Mouse (Mus musculus) neural tube, embryonic 15.5 days (tissue): ENCODE measurements around the gene Palmd. TPM values are rescaled to one million over a fixed set of nuclear protein-coding genes. Genes with fewer than 3 reads are reported as not detected.

Experiments
- ATAC-seq: fragments of 200-750 bp; cut with Nextera tagmentation; 2 replicates; pipeline ENCODE4 v1.8.0; 2017; ENCODE audit warnings: mild to moderate bottlenecking, moderate TSS enrichment, moderate library complexity; ENCODE audit not compliant: low FRiP score
- H3K27ac ChIP-seq: fragments of 300-500 bp; sonication (generic); replicated peaks from 2 replicates; pipeline ENCODE4 v1.5.1; 2015; ENCODE audit warnings: mild to moderate bottlenecking, inconsistent platforms
- H3K27me3 ChIP-seq: fragments of 300-500 bp; sonication (generic); replicated peaks from 2 replicates; pipeline ENCODE4 v1.6.1; 2015; ENCODE audit warnings: inconsistent platforms
- H3K36me3 ChIP-seq: fragments of 300-500 bp; sonication (generic); 2 replicates; pipeline ENCODE4 v1.6.1; 2015; ENCODE audit warnings: inconsistent platforms
- H3K4me1 ChIP-seq: fragments of 300-500 bp; sonication (generic); 2 replicates; pipeline ENCODE4 v1.6.1; 2015; ENCODE audit warnings: inconsistent platforms
- H3K4me2 ChIP-seq: fragments of 300-500 bp; sonication (generic); 2 replicates; pipeline ENCODE4 v1.6.1; 2015; ENCODE audit warnings: inconsistent platforms, mild to moderate bottlenecking, moderate library complexity
- H3K4me3 ChIP-seq: fragments of 300-500 bp; sonication (generic); replicated peaks from 2 replicates; pipeline ENCODE4 v1.5.1; 2015; ENCODE audit warnings: mild to moderate bottlenecking, inconsistent platforms
- H3K9ac ChIP-seq: fragments of 300-500 bp; sonication (generic); replicated peaks from 2 replicates; pipeline ENCODE4 v1.6.1; 2015; ENCODE audit warnings: mild to moderate bottlenecking, inconsistent platforms
- H3K9me3 ChIP-seq: fragments of 300-500 bp; sonication (generic); replicated peaks from 2 replicates; pipeline ENCODE4 v1.6.1; 2016; ENCODE audit warnings: inconsistent platforms
- WGBS: fragments of 180-500 bp; shearing (Covaris S2); methylation state at CpG from one replicate; pipeline ENCODE4 v1.1.7; 2015; ENCODE audit warnings: mixed read lengths; 5-methylcytosine and 5-hydroxymethylcytosine counted together
- polyA plus RNA-seq: library from polyadenylated mRNA; unstranded; fragments of >200 nt; fragmentation: Nextera tagmentation; extraction: Ambion mirVana; gene quantifications from 2 replicates; pipeline ENCODE4 v1.2.1, GENCODE M21; 2015

Palmd gene
- polyA plus RNA-seq, 1 experiment from 2014 or later: 7.3 TPM

DNA sequence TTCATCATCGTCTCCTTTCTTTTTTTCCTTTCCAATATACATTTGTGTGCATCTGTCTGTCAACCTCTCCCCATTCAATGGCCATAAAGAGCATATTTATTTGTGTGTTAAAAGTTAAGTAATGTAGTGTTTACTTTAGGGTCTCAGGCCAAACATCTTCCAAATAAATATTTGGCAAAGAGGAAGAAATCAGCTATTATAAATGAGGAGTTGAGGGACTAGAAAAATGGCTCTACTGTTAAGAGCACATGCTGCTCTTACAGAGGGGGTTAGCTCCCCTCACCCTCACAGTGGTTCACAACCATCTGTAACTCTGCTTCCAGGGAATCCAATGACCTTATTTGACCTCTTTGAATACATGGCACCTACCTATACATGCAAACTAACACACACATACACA, 35.6 kb downstream of the Palmd start:
- no peaks in the 10 kb centered on the region for H3K9me3 ChIP-seq
- H3K27me3 ChIP-seq: no peaks in the 10 kb centered on the region
- H3K9ac ChIP-seq: no peak overlapping the region
- no peak overlapping the region for H3K4me2 ChIP-seq
- H3K27ac ChIP-seq: no peak overlapping the region
- no peaks in the 10 kb centered on the region for H3K36me3 ChIP-seq
- 88% methylated on average over 1 of the region's 1 CpGs for WGBS
- no peaks in the 10 kb centered on the region for H3K4me1 ChIP-seq
- no peak for ATAC-seq
- no peak overlapping the region for H3K4me3 ChIP-seq

DNA sequence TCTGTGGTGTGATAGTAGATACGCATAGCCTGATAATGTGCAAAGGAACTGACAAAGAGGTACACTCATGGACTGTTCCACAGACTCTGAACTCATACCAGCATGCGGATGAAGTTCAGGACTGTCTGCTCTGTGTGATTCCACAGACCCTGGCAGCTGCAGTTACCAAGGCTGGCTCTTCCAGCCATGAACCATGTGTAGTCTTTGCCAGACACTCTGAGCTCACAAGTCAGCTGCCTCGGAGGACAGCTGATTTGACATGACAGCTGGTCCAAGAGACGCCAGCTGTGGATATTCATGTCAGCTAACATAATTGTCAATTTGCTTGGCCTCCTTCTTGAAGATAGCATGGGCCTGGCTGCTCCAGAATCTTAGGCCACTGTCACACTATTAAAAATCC, 39.8 kb downstream of the Palmd start:
- Histone ChIP-seq H3K4me1 (no peaks in the 10 kb centered on the region), H3K9me3 (no peaks in the 10 kb centered on the region), H3K9ac (no peak overlapping the region), H3K27me3 (no peaks in the 10 kb centered on the region), H3K4me2 (no peak overlapping the region), H3K27ac (no peak overlapping the region), H3K4me3 (no peak overlapping the region), H3K36me3 (no peaks in the 10 kb centered on the region)
- 85% methylated on average over 4 of the region's 4 CpGs for WGBS
- no peak for ATAC-seq

- Histone ChIP-seq H3K4me1 (no peaks in the 10 kb centered on the region), H3K36me3 (no peaks in the 10 kb centered on the region), H3K4me2 (no peak overlapping the region), H3K9ac (no peak overlapping the region), H3K4me3 (no peak overlapping the region), H3K27ac (no peak overlapping the region), H3K9me3 (no peaks in the 10 kb centered on the region), H3K27me3 (no peaks in the 10 kb centered on the region)
- ATAC-seq: no peak
- 66% methylated on average over 12 of the region's 12 CpGs for WGBS
These were observed 45.7 kb downstream of the Palmd start for GRCm38 (mm10) chr3:116923042-116923441.

- H3K27me3 ChIP-seq: no peaks in the 10 kb centered on the region
- no peaks in the 10 kb centered on the region for H3K36me3 ChIP-seq
- H3K9me3 ChIP-seq: no peaks in the 10 kb centered on the region
- no peak overlapping the region for H3K4me3 ChIP-seq
- H3K4me1 ChIP-seq: no peaks in the 10 kb centered on the region
- H3K9ac ChIP-seq: no peak overlapping the region
- no peak overlapping the region for H3K27ac ChIP-seq
- no peak overlapping the region for H3K4me2 ChIP-seq
- 92% methylated on average over 3 of the region's 3 CpGs for WGBS
- no peak for ATAC-seq
These were observed 47.3 kb downstream of the Palmd start for GRCm38 (mm10) chr3:116921535-116921934.

- Histone ChIP-seq H3K4me3 (no peak overlapping the region), H3K4me1 (no peaks in the 10 kb centered on the region), H3K4me2 (no peak overlapping the region), H3K9ac (no peak overlapping the region), H3K27me3 (no peaks in the 10 kb centered on the region), H3K27ac (no peak overlapping the region), H3K9me3 (no peaks in the 10 kb centered on the region), H3K36me3 (no peaks in the 10 kb centered on the region)
- 93% methylated on average over 4 of the region's 4 CpGs for WGBS
- no peak for ATAC-seq
These were observed 51.8 kb downstream of the Palmd start for GRCm38 (mm10) chr3:116917016-116917415.

GRCm38 (mm10) chr3:116914931-116915330, 53.9 kb downstream of the Palmd start:
- Histone ChIP-seq H3K4me2 (no peak overlapping the region), H3K9me3 (no peaks in the 10 kb centered on the region), H3K4me3 (no peak overlapping the region), H3K4me1 (no peaks in the 10 kb centered on the region), H3K9ac (no peak overlapping the region), H3K36me3 (no peaks in the 10 kb centered on the region), H3K27ac (no peak overlapping the region), H3K27me3 (no peaks in the 10 kb centered on the region)
- ATAC-seq: no peak
- 83% methylated on average over 3 of the region's 3 CpGs for WGBS

- Histone ChIP-seq H3K36me3 (no peaks in the 10 kb centered on the region), H3K27me3 (no peaks in the 10 kb centered on the region), H3K9me3 (no peaks in the 10 kb centered on the region), H3K4me1 (no peaks in the 10 kb centered on the region), H3K4me3 (no peak overlapping the region), H3K9ac (no peak overlapping the region), H3K27ac (no peak overlapping the region), H3K4me2 (no peak overlapping the region)
- WGBS: 95% methylated on average over 6 of the region's 6 CpGs
- ATAC-seq: no peak
These were observed 54.4 kb downstream of the Palmd start for GRCm38 (mm10) chr3:116914374-116914773.

DNA sequence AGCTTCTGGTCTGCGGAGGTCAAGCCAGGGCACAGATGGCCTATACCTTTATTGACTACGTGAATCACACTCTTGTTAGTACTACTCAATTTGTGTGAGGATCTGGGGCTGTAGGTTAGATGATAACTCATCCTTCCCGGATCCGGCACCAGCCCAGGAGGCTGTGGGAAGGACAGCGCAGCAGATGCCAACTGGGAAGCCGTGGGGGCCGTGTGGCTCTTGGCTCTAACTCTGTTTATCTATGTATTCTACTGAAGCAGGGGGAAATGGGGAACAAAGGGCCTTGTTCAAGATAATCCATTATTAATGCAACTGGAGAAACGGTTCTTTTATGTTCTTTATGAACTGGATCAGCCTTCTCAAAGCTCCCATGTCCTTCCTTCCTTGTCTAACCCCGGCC, 62.2 kb downstream of the Palmd start:
- ATAC-seq: no peak
- WGBS: 57% methylated on average over 9 of the region's 9 CpGs
- no peaks in the 10 kb centered on the region for H3K36me3 ChIP-seq

DNA sequence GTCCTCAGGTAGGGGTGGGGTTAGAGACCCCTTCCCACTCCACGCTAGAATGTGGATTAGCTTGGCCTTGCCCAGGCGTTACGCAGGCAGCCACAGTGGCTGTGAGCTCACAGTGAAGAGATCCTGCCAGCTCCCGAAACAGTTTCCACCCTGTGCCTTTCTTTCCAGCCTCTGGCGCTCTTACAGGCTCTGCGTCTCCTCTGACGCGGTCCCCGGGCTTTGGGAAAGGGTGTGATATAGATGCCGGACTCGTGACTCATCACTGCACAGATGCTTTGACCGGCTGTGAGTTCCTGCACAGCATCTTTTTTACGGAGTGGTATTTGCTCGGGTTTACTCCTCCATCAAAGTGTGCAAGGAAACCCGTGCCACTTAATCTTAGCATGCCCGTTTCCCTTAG, 62.9 kb downstream of the Palmd start:
- H3K4me2 ChIP-seq: no peak overlapping the region
- no peak for ATAC-seq

More for the DNA sequence above, 62.2 kb downstream of the Palmd start:
- H3K9ac ChIP-seq: no peak overlapping the region
- no peak overlapping the region for H3K4me2 ChIP-seq
- H3K9me3 ChIP-seq: no peaks in the 10 kb centered on the region
- H3K27me3 ChIP-seq: no peaks in the 10 kb centered on the region
- H3K27ac ChIP-seq: no peak overlapping the region
- 0 out of 2 replicates have a peak, but pooled peaks cover 5% of the 10 kb centered on the region for H3K4me1 ChIP-seq
- no peak overlapping the region for H3K4me3 ChIP-seq

DNA sequence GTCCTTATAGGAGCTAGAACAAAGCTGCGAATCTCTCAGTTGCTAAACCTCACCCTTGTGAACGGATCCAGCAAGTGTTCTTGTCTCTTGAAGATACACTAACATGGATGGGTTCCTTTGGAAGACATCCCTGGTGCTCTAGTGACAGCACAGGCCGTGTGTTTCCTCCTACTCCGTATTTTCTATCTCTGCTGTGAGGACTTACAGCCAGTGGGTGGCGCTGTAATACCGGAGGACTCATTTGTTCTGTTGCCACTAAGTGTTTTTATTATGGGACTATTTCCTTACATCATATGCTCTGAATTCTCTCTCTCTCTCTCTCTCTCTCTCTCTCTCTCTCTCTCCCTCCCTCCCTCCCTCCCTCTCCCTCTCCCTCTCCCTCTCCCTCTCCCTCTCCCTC, 64.6 kb downstream of the Palmd start:
- Histone ChIP-seq H3K27ac (no peak overlapping the region), H3K9ac (no peak overlapping the region), H3K4me1 (0 out of 2 replicates have a peak, but pooled peaks cover 5% of the 10 kb centered on the region), H3K4me2 (no peak overlapping the region), H3K36me3 (no peaks in the 10 kb centered on the region), H3K9me3 (no peaks in the 10 kb centered on the region), H3K4me3 (no peak overlapping the region), H3K27me3 (no peaks in the 10 kb centered on the region)
- whole genome bisulfite sequencing: 27% methylated on average over 6 of the region's 6 CpGs
- 0 out of 2 replicates have a peak, but pooled peaks have one; percentile 77 for ATAC-seq

More for the DNA sequence above, 62.9 kb downstream of the Palmd start:
- no peaks in the 10 kb centered on the region for H3K9me3 ChIP-seq
- no peaks in the 10 kb centered on the region for H3K27me3 ChIP-seq
- H3K27ac ChIP-seq: no peak overlapping the region
- no peak overlapping the region for H3K4me3 ChIP-seq
- no peak overlapping the region for H3K9ac ChIP-seq
- H3K4me1 ChIP-seq: 0 out of 2 replicates have a peak, but pooled peaks cover 5% of the 10 kb centered on the region
- WGBS: 89% methylated on average over 16 of the region's 16 CpGs
- no peaks in the 10 kb centered on the region for H3K36me3 ChIP-seq

- H3K36me3 ChIP-seq: no peaks in the 10 kb centered on the region
- H3K4me1 ChIP-seq: no peaks in the 10 kb centered on the region
- H3K9ac ChIP-seq: no peak overlapping the region
- ATAC-seq: no peak
- no peaks in the 10 kb centered on the region for H3K9me3 ChIP-seq
- no peak overlapping the region for H3K27ac ChIP-seq
- H3K27me3 ChIP-seq: no peaks in the 10 kb centered on the region
- H3K4me2 ChIP-seq: no peak overlapping the region
- no peak overlapping the region for H3K4me3 ChIP-seq
- 77% methylated on average over 9 of the region's 9 CpGs for WGBS
These were observed 75.9 kb downstream of the Palmd start for GRCm38 (mm10) chr3:116892872-116893271.

GRCm38 (mm10) chr3:116892206-116892563, 76.6 kb downstream of the Palmd start:
- Histone ChIP-seq H3K9me3 (no peaks in the 10 kb centered on the region), H3K9ac (no peak overlapping the region), H3K36me3 (no peaks in the 10 kb centered on the region), H3K4me3 (no peak overlapping the region), H3K4me1 (no peaks in the 10 kb centered on the region), H3K27ac (no peak overlapping the region), H3K4me2 (no peak overlapping the region), H3K27me3 (no peaks in the 10 kb centered on the region)
- 89% methylated on average over 6 of the region's 6 CpGs for WGBS
- no peak for ATAC-seq
